ENCODE assay signal across 9 mouse cellular contexts in the genomic region with DNA sequence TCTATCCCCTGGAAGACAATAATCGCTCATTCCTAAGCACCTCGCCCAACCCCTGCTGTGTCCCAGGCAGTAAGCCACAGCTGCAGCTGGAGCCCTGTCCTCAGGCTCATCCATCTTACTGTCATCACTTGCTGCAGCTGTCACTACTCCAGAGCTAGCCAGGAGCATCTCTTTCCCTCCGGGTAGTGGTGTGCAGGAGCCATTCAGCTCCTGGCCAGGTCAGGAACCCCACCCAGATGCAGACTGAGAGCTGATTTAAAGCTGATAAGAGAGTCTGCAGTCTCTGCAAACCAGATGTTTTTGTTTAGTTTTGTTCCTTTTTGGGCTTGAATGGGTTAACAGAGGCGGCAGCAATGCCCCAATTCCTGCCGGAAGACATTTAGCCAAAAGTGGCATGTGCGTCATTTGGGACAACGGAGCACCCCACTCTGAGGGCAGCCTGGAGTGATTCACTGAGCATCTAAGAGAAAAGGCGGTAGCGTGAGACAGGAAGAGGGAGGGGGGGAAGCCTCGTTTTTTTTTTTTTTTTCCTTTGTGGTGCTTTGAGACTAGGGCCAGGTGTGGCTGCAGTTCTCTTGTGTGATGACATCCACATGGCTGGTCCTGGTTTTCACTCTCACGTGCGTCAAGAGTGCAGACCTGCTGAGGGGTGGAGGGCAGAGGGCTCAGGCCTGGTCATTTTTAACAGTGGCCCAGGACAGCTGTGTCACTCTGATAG. TPM values are rescaled to one million over a fixed set of nuclear protein-coding genes. Genes with fewer than 3 reads are reported as not detected.
DNase-seq lines count a peak whose midpoint lies in the region; ATAC-seq and TF ChIP-seq lines count a peak whose summit lies in the region.
"Had no signal": no experiment of that assay in that cellular context is flagged by ENCODE, and none has a peak within 500 bp of the region (broad histone marks: within the 10 kb centered on the region; RNA-seq: fewer than 3 reads in every experiment).

No protein-coding gene starts in this region.

- H3K36me3 ChIP-seq in E14TG2a.4 (ENCODE audit: insufficient read depth, low read length): no peaks in the 10 kb centered on the region
- no peaks in the 10 kb centered on the region for H3K36me3 ChIP-seq in hindbrain, embryonic 10.5 days
- H3K36me3 ChIP-seq in neural tube, embryonic 13.5 days: no peaks in the 10 kb centered on the region
- H3K36me3 ChIP-seq: liver, embryonic 15.5 days had no signal

- H3K4me1 ChIP-seq in E14TG2a.4 (replicated peaks; ENCODE audit: low read depth, low read length): peaks cover 38% of the 10 kb centered on the region
- H3K4me1 ChIP-seq in hindbrain, embryonic 10.5 days (replicated peaks): peaks cover 32% of the 10 kb centered on the region
- H3K4me1 ChIP-seq in neural tube, embryonic 13.5 days (replicated peaks): peaks cover 35% of the 10 kb centered on the region
- H3K4me1 ChIP-seq: liver, embryonic 15.5 days had no signal

- DNase-seq in frontal cortex, postnatal 36 days (ENCODE audit: low spot score in 2 of 2): peak; percentile 39 to 51
- DNase-seq in frontal cortex, postnatal 25 days (ENCODE audit: low spot score in 2 of 2): no peak
- DNase-seq in embryo, embryonic 11 days: peak; percentile 71
- DNase-seq in hindbrain, embryonic 10.5 days (ENCODE audit: low spot score): peak; percentile 50
- DNase-seq in testis, postnatal 14 days (ENCODE audit: low spot score): no peak

- ATAC-seq in neural tube, embryonic 13.5 days (ENCODE audit: low read depth): peak; percentile 61; the same call in 1 of the 2 replicates
- no peak for ATAC-seq in granulocyte monocyte progenitor cell, adult 5-6 weeks (replicated peaks; ENCODE audit: poor library complexity, severe bottlenecking)

- 14% methylated on average over 12 of the region's 12 CpGs for WGBS in hindbrain, embryonic 10.5 days
- 4% methylated on average over 12 of the region's 12 CpGs for WGBS in neural tube, embryonic 13.5 days

- H3K4me2 ChIP-seq in neural tube, embryonic 13.5 days: peak overlapping the region; percentile 17; the same call in 1 of the 2 replicates
- H3K4me2 ChIP-seq: liver, embryonic 15.5 days had no signal

- 0 out of 2 replicates have a peak overlapping the region, but pooled peaks have one; percentile 7 for H3K4me3 ChIP-seq in E14TG2a.4 (replicated peaks; ENCODE audit: low read length)
- no peak overlapping the region for H3K4me3 ChIP-seq in hindbrain, embryonic 10.5 days
- no peak overlapping the region for H3K4me3 ChIP-seq in neural tube, embryonic 13.5 days
- H3K4me3 ChIP-seq: liver, embryonic 15.5 days had no signal

- H3K27me3 ChIP-seq in E14TG2a.4 (ENCODE audit: insufficient read depth, low read length): 0 out of 2 replicates have a peak, but pooled peaks cover 6% of the 10 kb centered on the region
- H3K27me3 ChIP-seq in hindbrain, embryonic 10.5 days (ENCODE audit: insufficient read depth, poor library complexity, severe bottlenecking): peaks cover 15% of the 10 kb centered on the region; the same call in 1 of the 2 replicates
- peaks cover 53% of the 10 kb centered on the region for H3K27me3 ChIP-seq in neural tube, embryonic 13.5 days

- no peak for TF ChIP-seq CTCF in E14TG2a.4 (conservative IDR thresholded peaks at IDR 0.05; ENCODE audit: low read length)

- H3K9me3 ChIP-seq in E14TG2a.4 (ENCODE audit: low read length): no peaks in the 10 kb centered on the region
- no peaks in the 10 kb centered on the region for H3K9me3 ChIP-seq in hindbrain, embryonic 10.5 days
- no peaks in the 10 kb centered on the region for H3K9me3 ChIP-seq in neural tube, embryonic 13.5 days
- H3K9me3 ChIP-seq: liver, embryonic 15.5 days had no signal

- 0 out of 2 replicates have a peak overlapping the region, but pooled peaks have one; percentile 43 for H3K27ac ChIP-seq in hindbrain, embryonic 10.5 days
- H3K27ac ChIP-seq in neural tube, embryonic 13.5 days (replicated peaks): no peak overlapping the region
- H3K27ac ChIP-seq: liver, embryonic 15.5 days had no signal

- H3K9ac ChIP-seq in neural tube, embryonic 13.5 days: no peak overlapping the region
- H3K9ac ChIP-seq: liver, embryonic 15.5 days had no signal

RNA-seq across cellular contexts. Expression of a gene that starts 33.2 kb away (rescaled TPM):
- 20.1 and 20.4 TPM in 2 replicates for polyA plus RNA-seq in hindbrain, embryonic 10.5 days (2016; fragmentation: Nextera tagmentation; extraction: Ambion mirVana)
- polyA plus RNA-seq in neural tube, embryonic 13.5 days (2015; fragmentation: Nextera tagmentation; extraction: Ambion mirVana): 46.8 and 52.3 TPM in 2 replicates
- total RNA-seq in granulocyte monocyte progenitor cell, adult 5-6 weeks (2014; fragmentation: Nextera tagmentation): not detected in 2 replicates
- not detected in 2 replicates for total RNA-seq in granulocyte monocyte progenitor cell, adult 5-6 weeks (2017)

Comparison
In these comparisons a context has a peak if more than half of its experiments do, and no peak if none do; other contexts are left out.
1. DNase-seq: peak in frontal cortex, postnatal 36 days (2 of 2), embryo, embryonic 11 days (single experiment) and hindbrain, embryonic 10.5 days (single experiment); none in frontal cortex, postnatal 25 days (0 of 2) and testis, postnatal 14 days (single experiment).